Mouse (Mus musculus): ENCODE data around the gene Gpc6.

- TF ChIP-seq EP300 (IDR thresholded peaks at IDR 0.05; ENCODE audit: insufficient read depth, low read depth, low read length) (no peak), POLR2A (IDR thresholded peaks at IDR 0.05; ENCODE audit: insufficient read depth, low read depth, low read length) (no peak), CTCF (IDR thresholded peaks at IDR 0.05) (no peak)
These were observed 379.6 kb downstream of the Gpc6 start for GRCm38 (mm10) chr14:117304723-117305010.
